Mouse (Mus musculus) cerebral cortex, adult 2 months (tissue): ENCODE results near the gene Tspan32.

Source experiments
- WGBS: fragments of 180-500 bp; shearing (Covaris S2); methylation state at CpG from one replicate; pipeline ENCODE4 v1.1.7; 2018; 5-methylcytosine and 5-hydroxymethylcytosine counted together

The Tspan32 gene

DNA sequence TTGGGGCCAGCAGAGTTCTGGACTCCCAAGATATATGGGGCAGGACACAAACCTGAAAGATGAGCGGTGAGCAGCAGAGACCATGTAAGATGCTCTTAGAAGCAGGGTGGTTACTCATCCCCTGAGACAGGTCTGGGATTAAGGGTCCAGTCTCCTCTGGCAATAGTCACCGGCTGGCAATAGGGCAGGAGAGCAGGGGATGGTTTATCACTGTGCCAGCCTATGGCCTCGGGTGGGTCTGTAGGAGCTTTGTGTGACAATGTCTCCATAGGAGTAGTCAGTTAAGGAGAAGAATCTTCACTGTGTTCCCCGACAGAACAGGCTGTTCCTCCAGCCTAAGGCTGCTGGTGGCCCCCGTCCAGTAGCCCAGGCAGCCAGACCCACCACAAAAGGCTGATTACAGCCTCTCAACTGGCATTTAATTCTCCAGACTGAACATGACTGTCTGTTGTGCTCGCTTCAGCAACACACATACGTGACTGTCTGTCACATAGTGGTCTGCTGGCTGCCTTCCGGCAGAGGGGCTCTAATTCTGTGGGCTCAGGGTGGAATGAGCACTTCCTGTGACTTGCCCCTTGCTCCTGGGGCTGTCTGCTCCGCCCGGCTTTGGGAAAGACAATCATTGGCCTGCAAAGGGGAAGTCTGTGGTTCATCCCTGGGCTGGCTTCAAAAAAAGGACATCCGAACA, 50.8 kb downstream of the Tspan32 start:
- WGBS = 33% methylated on average over 11 of the region's 11 CpGs

- 64% methylated on average over 5 of the region's 5 CpGs for WGBS
Observed at GRCm38 (mm10) chr7:143057023-143057422, 52.2 kb downstream of the Tspan32 start.

DNA sequence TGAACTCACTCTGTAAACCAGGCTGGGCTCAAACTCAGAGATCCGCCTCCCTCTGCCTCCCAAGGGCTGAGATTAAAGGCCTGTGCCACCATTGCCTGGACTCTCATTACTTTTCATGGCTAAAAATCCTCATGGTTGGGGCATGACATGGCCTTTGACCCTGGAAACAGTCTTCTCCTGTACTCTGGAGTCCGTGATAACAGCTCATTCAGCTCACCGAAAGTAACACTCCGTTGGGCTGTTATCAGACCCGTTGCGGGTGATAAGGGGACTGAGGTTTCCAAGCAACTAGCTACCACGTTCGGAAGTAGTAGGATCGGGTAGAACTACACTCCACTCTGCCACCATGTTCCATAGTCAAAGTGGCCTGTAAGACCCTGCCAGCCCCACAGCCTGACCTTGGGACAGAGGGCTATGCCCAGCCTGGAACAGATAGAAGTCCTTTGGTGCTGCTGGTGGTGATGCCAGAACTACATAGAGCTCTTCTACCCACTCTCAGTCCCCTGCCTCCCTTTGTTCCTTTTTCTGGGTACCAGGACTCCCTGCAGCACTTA, 52.9 kb downstream of the Tspan32 start:
- WGBS = 70% methylated on average over 9 of the region's 9 CpGs

GRCm38 (mm10) chr7:143058221-143058697, 53.4 kb downstream of the Tspan32 start:
- 47% methylated on average over 5 of the region's 5 CpGs for WGBS

DNA sequence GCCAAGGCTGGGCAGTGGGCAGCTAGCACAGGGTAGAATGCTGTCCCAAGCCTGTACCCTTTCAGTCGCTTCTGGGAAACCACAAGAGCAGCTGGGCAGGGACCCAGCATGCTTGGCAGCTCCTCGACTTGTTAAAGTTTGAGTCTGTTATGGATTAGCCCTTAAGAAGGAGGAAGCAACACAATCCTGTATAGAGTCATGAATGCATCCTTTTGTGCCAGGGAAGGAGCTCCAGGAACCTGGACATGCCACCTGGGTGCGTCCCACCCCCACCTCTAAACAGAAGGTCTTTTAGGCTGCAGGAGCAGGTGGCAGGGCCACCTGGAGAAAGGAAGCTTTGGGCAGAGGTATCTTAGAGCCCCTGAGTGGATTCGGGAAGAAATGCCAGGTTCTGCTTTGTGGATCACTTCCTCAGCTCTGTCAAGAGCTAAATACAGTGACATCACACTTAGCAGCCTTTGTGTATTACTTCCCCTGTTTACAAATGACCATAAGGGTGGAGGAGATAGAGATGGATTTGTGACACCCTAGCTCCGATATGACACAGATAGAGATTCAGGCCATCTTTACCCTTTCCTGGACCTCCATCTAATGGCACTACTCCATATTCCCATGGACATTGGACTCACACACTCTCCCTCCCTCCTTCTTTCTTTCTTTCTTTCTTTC, 54.5 kb downstream of the Tspan32 start:
- 24% methylated on average over 5 of the region's 5 CpGs for WGBS

DNA sequence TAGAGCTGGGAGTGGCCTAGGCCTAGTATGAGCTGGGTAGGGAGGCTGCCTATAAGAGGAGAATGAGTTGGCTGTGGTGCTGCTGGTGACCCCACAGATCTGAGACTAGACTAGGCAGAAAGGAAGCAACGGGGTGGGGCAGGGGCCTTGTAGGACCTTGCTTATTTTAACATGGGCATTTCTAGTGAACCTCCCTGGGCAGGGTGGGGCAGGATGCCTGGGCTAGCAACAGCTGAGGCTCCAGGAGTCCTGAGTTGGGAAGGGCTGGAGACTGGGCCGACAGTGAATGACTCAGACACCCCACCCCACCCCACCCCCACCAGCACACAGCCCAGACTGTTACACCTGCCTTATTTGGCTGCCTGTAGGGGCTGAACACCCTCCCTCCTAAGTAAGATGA, 57.9 kb downstream of the Tspan32 start:
- 53% methylated on average over 2 of the region's 2 CpGs for WGBS

GRCm38 (mm10) chr7:143064226-143064625, 59.4 kb downstream of the Tspan32 start:
- 44% methylated on average over 6 of the region's 6 CpGs for WGBS

GRCm38 (mm10) chr7:143065692-143066091, 60.8 kb downstream of the Tspan32 start:
- WGBS = 95% methylated on average over 2 of the region's 2 CpGs

DNA sequence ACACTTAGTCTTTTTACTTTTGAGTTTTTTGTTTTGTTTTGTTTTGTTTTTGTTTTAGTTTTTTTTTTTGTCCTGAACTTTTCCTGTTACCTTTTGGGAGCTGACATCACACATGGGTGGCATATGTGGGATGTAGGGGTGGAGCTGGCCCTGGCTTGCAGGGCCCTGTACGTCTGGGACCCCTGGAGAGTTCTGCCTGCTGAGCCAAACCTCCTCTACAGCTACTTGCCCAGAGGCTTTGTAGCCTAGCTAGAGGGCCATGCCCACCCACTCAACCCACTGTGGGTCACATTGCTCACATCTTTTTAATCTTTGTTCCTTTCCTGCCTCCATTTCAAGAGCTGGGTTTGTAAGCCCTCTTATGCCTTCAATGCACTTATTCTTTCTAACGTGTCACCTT, 62.6 kb downstream of the Tspan32 start:
- 54% methylated on average over 2 of the region's 2 CpGs for WGBS

GRCm38 (mm10) chr7:143067897-143068296, 63.1 kb downstream of the Tspan32 start:
- WGBS = 83% methylated on average over 3 of the region's 3 CpGs

DNA sequence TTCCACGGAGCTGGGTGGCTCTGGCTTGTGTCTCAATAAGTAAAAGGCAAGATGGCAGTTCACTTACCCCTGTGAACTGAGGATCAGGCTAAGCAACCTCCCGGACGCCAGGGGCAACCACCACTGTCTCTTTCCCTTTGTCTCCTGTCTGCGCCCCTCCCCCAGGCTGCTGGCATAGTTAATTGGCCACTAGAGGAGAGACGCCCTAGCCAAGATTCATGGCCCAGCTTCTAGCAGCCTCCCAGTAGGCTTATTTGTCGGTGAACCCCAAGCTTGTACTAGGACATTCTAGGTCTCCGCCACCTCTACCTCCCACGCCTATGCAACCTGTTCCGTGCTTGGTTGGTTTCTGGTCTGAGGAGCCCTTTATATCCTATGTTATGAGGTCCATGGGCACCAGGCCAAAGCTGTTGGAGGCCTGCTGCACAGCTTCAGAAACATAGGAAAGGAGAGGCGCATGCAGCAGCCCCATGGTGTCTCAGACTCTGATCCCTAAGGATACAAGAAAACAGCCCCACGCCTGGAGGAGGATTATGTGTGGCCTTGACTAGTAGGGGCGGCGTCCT, 63.6 kb downstream of the Tspan32 start:
- 38% methylated on average over 13 of the region's 13 CpGs for WGBS

DNA sequence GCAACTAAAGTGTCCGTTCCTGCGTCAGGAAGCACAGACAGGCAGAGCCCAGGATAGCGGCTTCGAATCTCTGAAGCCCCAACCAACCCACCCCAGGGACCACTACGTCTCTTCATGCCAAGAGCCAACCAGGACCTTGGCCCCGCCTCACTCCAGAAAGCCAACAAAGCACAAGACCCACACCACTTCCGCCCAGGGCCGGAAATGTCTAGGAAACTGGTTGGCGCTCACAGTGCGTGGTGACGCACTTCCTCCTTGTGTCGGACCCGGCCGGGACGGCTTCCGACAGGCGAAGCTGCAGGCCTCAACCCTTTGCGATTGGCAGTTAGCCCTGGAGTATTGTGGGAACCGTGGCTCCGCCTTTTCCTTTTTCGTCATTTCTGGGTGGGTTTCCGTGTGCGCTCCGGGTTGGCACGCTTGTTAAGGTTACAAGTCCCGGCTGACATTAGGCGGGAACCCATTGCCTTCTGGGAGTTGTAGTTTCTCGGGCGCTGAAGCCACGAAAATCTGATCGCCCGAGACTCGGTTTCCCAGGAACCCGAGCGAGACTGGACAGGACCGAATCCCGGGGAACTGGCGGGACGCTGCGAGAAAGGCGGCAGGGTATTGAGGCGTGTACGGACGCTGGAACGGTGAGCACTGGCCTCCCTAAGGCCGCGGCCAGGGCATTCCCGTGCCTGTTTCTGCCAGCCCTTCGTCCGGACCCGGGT, 64.2 kb downstream of the Tspan32 start, which contains the start of gene Tssc4:
Tssc4 (plus strand) TSS at position 368 of the 710 bp plus-strand sequence.
- WGBS = under 1% methylated on average over 51 of the region's 51 CpGs
